Mouse (Mus musculus): ENCODE data around the gene Scaf11. TPM values are rescaled to one million over a fixed set of nuclear protein-coding genes. Genes with fewer than 3 reads are reported as not detected.
"Not testable (repeated sequence)": the region's sequence is repeated elsewhere in the genome, so short reads cannot be mapped to it uniquely, and the experiment has no call there.

The Scaf11 gene
- total and polyA plus RNA-seq, 2 experiments from 2014 or later: 25.2 to 46.1 TPM

DNA sequence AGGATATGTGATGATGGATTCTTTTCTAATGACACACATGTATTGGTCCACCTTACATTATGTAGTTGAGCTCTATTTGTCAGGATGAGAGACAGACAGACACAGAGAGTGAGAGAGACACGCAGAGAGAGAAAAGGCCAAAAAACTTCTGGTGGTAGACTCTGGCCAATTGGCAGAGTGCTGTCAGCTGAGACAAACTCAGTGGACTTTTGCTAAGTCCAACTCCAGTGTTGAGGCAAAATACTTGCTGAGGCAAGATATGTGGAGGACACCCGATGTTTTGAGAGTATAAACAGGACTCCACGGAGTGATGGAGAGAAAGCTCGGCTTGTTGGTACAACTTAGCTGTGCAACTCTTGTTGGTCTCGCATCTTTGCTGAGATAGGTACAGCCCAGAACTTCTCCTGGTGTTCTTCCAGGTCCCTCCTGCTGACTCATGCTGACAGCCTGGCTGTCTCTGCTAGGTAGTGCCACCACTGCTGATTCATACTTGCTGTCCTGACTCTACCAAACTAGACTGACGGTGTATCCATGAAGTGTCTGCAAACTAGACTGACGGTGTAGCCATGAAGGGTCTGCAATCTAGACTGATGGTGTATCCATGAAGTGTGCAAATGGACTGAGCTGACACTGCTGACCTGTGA, 11.9 kb downstream of the Scaf11 start:
- Histone ChIP-seq H3K9ac (replicated peaks; ENCODE audit: low read length) (no peak overlapping the region), H3K4me1 (ENCODE audit: insufficient read depth, low read length) (no peaks in the 10 kb centered on the region), H3K27me3 (ENCODE audit: insufficient read depth, low read length) (no peaks in the 10 kb centered on the region), H3K4me2 (ENCODE audit: low read depth, low read length) (no peak overlapping the region), H3K27ac (no peak overlapping the region), H3K4me3 (ENCODE audit: low read length) (no peak overlapping the region), H3K36me3 (ENCODE audit: insufficient read depth, low read length) (no peaks in the 10 kb centered on the region), H3K9me3 (ENCODE audit: low read length) (no peaks in the 10 kb centered on the region)
- TF ChIP-seq CTCF (IDR thresholded peaks at IDR 0.05; ENCODE audit: low read depth): no peak
- 93% methylated on average over 7 of the region's 7 CpGs for WGBS
- no peak for ATAC-seq
- no peak for DNase-seq (ENCODE audit: low spot score)

DNA sequence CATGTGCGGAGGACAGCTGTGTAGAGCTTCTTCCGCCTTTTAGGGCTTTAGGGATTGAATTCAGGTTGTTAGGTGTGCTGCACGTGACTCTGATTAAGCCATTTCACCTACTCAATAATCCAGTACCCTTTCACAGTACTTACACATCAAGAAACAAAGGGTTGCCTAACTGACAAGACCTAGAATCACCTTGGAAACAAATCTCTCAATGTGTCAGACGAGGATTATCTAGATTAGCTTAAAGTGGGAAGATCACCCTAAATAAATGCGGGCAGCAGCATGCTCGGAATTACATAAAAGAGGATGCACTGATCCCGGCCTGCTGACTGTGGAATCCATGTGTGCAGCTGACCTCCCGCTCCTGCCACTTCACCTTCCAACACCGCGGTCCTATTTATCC, 13.9 kb downstream of the Scaf11 start:
- H3K27ac ChIP-seq: no peak overlapping the region
- H3K36me3 ChIP-seq (ENCODE audit: insufficient read depth, low read length): peaks cover 4% of the 10 kb centered on the region
- ATAC-seq (no peak), DNase-seq (ENCODE audit: low spot score) (no peak)
- no peaks in the 10 kb centered on the region for H3K9me3 ChIP-seq (ENCODE audit: low read length)
- no peaks in the 10 kb centered on the region for H3K27me3 ChIP-seq (ENCODE audit: insufficient read depth, low read length)
- no peak overlapping the region for H3K4me3 ChIP-seq (ENCODE audit: low read length)
- WGBS: 82% methylated on average over 10 of the region's 10 CpGs
- H3K4me1 ChIP-seq (ENCODE audit: insufficient read depth, low read length): no peaks in the 10 kb centered on the region
- no peak overlapping the region for H3K9ac ChIP-seq (replicated peaks; ENCODE audit: low read length)
- H3K4me2 ChIP-seq (ENCODE audit: low read depth, low read length): no peak overlapping the region
- TF ChIP-seq CTCF (IDR thresholded peaks at IDR 0.05; ENCODE audit: low read depth): no peak

DNA sequence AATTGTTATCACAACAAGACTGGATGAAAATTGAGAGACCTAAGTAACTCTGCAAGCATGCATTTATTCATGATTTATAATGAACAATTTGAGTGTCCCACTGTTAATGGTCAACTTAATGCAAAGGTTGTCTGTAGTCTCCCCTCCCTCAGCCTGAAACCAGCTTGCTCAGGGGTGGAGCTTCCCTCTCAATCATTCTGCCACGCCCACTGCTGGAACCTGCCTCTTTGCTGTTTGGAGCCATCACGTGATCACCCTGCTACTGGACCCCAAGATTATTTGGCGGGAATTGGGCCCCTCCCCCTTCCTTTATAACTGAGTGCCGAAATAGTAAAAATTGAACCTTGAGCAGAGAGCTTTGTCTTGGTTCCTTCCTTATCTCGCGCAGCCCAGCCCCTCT, 19.2 kb downstream of the Scaf11 start:
- H3K4me3 ChIP-seq (ENCODE audit: low read length); H3K27me3 ChIP-seq (ENCODE audit: insufficient read depth, low read length); H3K9ac ChIP-seq (replicated peaks; ENCODE audit: low read length); DNase-seq (ENCODE audit: low spot score); H3K36me3 ChIP-seq (ENCODE audit: insufficient read depth, low read length); ATAC-seq; H3K4me1 ChIP-seq (ENCODE audit: insufficient read depth, low read length); H3K4me2 ChIP-seq (ENCODE audit: low read depth, low read length); H3K27ac ChIP-seq; H3K9me3 ChIP-seq (ENCODE audit: low read length): not testable (repeated sequence)
- WGBS: 83% methylated on average over 5 of the region's 6 CpGs

GRCm38 (mm10) chr15:96434202-96434601, 26.4 kb downstream of the Scaf11 start:
- no peak for TF ChIP-seq CTCF (IDR thresholded peaks at IDR 0.05; ENCODE audit: low read depth)
- H3K27me3 ChIP-seq (ENCODE audit: insufficient read depth, low read length): no peaks in the 10 kb centered on the region
- no peak overlapping the region for H3K9ac ChIP-seq (replicated peaks; ENCODE audit: low read length)
- peaks cover 11% of the 10 kb centered on the region for H3K36me3 ChIP-seq (ENCODE audit: insufficient read depth, low read length)
- H3K4me1 ChIP-seq (ENCODE audit: insufficient read depth, low read length): no peaks in the 10 kb centered on the region
- no peak overlapping the region for H3K27ac ChIP-seq
- WGBS: 95% methylated on average over 1 of the region's 1 CpGs
- no peak overlapping the region for H3K4me2 ChIP-seq (ENCODE audit: low read depth, low read length)
- DNase-seq (ENCODE audit: low spot score) (no peak), ATAC-seq (no peak)
- no peaks in the 10 kb centered on the region for H3K9me3 ChIP-seq (ENCODE audit: low read length)
- no peak overlapping the region for H3K4me3 ChIP-seq (ENCODE audit: low read length)

GRCm38 (mm10) chr15:96419920-96420319, 40.7 kb downstream of the Scaf11 start:
- ATAC-seq: no peak
- Histone ChIP-seq H3K27me3 (ENCODE audit: insufficient read depth, low read length) (no peaks in the 10 kb centered on the region), H3K4me3 (ENCODE audit: low read length) (no peak overlapping the region), H3K4me1 (ENCODE audit: insufficient read depth, low read length) (no peaks in the 10 kb centered on the region), H3K36me3 (ENCODE audit: insufficient read depth, low read length) (peaks cover 49% of the 10 kb centered on the region), H3K9ac (replicated peaks; ENCODE audit: low read length) (no peak overlapping the region), H3K9me3 (ENCODE audit: low read length) (no peaks in the 10 kb centered on the region), H3K27ac (no peak overlapping the region), H3K4me2 (ENCODE audit: low read depth, low read length) (no peak overlapping the region)
- no peak for DNase-seq (ENCODE audit: low spot score)
- TF ChIP-seq CTCF (IDR thresholded peaks at IDR 0.05; ENCODE audit: low read depth): no peak
- WGBS: 95% methylated on average over 8 of the region's 8 CpGs

DNA sequence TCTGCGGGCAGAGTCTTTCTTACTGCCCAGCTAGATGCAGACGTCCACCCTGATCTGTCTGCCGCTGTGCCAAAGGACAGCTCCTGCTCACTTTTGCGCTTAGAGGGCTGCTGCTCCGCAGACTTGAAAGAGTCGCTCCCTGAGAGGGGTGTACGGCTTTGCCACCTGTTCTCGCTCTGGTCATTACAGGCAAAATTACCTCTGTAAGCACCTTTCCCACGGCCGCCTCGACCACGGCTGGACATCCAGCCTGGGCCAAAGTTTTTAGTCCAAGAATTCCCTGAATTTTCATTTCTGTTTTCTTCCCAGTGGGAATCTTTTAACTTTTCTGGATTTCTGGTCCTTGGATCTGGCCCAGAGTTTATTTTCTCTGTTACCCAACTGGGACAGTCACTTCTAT, 42.5 kb downstream of the Scaf11 start:
- Histone ChIP-seq H3K4me2 (ENCODE audit: low read depth, low read length) (no peak overlapping the region), H3K27ac (no peak overlapping the region), H3K4me3 (ENCODE audit: low read length) (no peak overlapping the region), H3K4me1 (ENCODE audit: insufficient read depth, low read length) (no peaks in the 10 kb centered on the region), H3K27me3 (ENCODE audit: insufficient read depth, low read length) (no peaks in the 10 kb centered on the region), H3K9ac (replicated peaks; ENCODE audit: low read length) (no peak overlapping the region), H3K36me3 (ENCODE audit: insufficient read depth, low read length) (peaks cover 61% of the 10 kb centered on the region), H3K9me3 (ENCODE audit: low read length) (no peaks in the 10 kb centered on the region)
- no peak for TF ChIP-seq CTCF (IDR thresholded peaks at IDR 0.05; ENCODE audit: low read depth)
- 93% methylated on average over 12 of the region's 12 CpGs for WGBS
- DNase-seq (ENCODE audit: low spot score): no peak
- ATAC-seq: no peak

DNA sequence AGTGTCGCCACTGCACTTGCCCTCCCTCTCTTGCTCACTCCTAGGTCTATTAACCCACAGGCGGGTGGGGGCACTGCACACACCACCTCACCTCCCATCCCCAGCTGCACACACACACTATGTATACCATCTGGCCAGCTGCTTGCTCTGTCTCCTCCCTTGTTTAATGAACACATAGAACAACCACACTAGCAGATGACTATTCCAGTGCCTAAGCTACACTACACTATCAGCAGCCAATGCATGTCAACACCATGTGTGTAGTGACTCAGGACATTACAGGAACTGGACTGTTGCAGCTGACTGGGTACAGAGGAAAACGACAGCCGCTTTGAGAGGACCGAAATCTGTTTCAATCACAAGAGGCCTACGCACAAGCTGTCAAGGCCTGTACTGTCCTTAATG, 51.9 kb downstream of the Scaf11 start:
- DNase-seq (ENCODE audit: low spot score) (no peak), ATAC-seq (no peak; the same call in 1 of the 2 replicates)
- H3K9me3 ChIP-seq (ENCODE audit: low read length): no peaks in the 10 kb centered on the region
- TF ChIP-seq CTCF (IDR thresholded peaks at IDR 0.05; ENCODE audit: low read depth): no peak
- no peak overlapping the region for H3K4me3 ChIP-seq (ENCODE audit: low read length)
- no peak overlapping the region for H3K9ac ChIP-seq (replicated peaks; ENCODE audit: low read length)
- H3K27ac ChIP-seq: no peak overlapping the region
- no peaks in the 10 kb centered on the region for H3K4me1 ChIP-seq (ENCODE audit: insufficient read depth, low read length)
- no peak overlapping the region for H3K4me2 ChIP-seq (ENCODE audit: low read depth, low read length)
- peaks cover 12% of the 10 kb centered on the region for H3K36me3 ChIP-seq (ENCODE audit: insufficient read depth, low read length)
- no peaks in the 10 kb centered on the region for H3K27me3 ChIP-seq (ENCODE audit: insufficient read depth, low read length)
- 94% methylated on average over 6 of the region's 6 CpGs for WGBS

All from hindbrain, postnatal 0 days (tissue).